Mouse (Mus musculus): ENCODE data around the gene Cib4. TPM values are rescaled to one million over a fixed set of nuclear protein-coding genes. Genes with fewer than 3 reads are reported as not detected.

The Cib4 gene
- polyA plus RNA-seq, 2 experiments from 2014 or later, result not detected

- no peak for ATAC-seq
Observed at GRCm38 (mm10) chr5:30568479-30568878, 22.8 kb upstream of the Cib4 start.

GRCm38 (mm10) chr5:30559986-30560493 is 14.4 kb upstream of the Cib4 start:
- ATAC-seq, result no peak

- ATAC-seq, result no peak
Observed at GRCm38 (mm10) chr5:30559421-30559820, 13.8 kb upstream of the Cib4 start.

- no peak for ATAC-seq
Observed at GRCm38 (mm10) chr5:30556284-30556683, 10.6 kb upstream of the Cib4 start.

GRCm38 (mm10) chr5:30554981-30555380 is 9.3 kb upstream of the Cib4 start:
- ATAC-seq, result no peak

- no peak for ATAC-seq
Observed at GRCm38 (mm10) chr5:30553936-30554335, 8.3 kb upstream of the Cib4 start.

- no peak for ATAC-seq
Observed at GRCm38 (mm10) chr5:30552006-30552405, 6.4 kb upstream of the Cib4 start.

- ATAC-seq, result no peak
Observed at GRCm38 (mm10) chr5:30551022-30551638, 5.5 kb upstream of the Cib4 start.

GRCm38 (mm10) chr5:30550334-30551021 is 4.8 kb upstream of the Cib4 start:
- no peak for ATAC-seq

GRCm38 (mm10) chr5:30548681-30549080 is 3.0 kb upstream of the Cib4 start:
- no peak for ATAC-seq

- no peak for ATAC-seq
Observed at GRCm38 (mm10) chr5:30536051-30536570, 9.5 kb downstream of the Cib4 start.

- ATAC-seq, result no peak
Observed at GRCm38 (mm10) chr5:30534637-30535036, 11.0 kb downstream of the Cib4 start.

GRCm38 (mm10) chr5:30528906-30529305 is 16.7 kb downstream of the Cib4 start:
- no peak for ATAC-seq

GRCm38 (mm10) chr5:30527129-30527528 is 18.5 kb downstream of the Cib4 start:
- no peak for ATAC-seq

GRCm38 (mm10) chr5:30525920-30526836 is 19.5 kb downstream of the Cib4 start:
- no peak for ATAC-seq

- ATAC-seq, result no peak
Observed at GRCm38 (mm10) chr5:30524213-30524612, 21.4 kb downstream of the Cib4 start.

GRCm38 (mm10) chr5:30523131-30523530 is 22.5 kb downstream of the Cib4 start:
- ATAC-seq, result no peak

- no peak for ATAC-seq
Observed at GRCm38 (mm10) chr5:30522406-30522805, 23.2 kb downstream of the Cib4 start.

- ATAC-seq, result no peak
Observed at GRCm38 (mm10) chr5:30520214-30520732, 25.4 kb downstream of the Cib4 start.

GRCm38 (mm10) chr5:30519494-30519893 is 26.1 kb downstream of the Cib4 start:
- no peak for ATAC-seq

- no peak for ATAC-seq
Observed at GRCm38 (mm10) chr5:30518547-30518946, 27.1 kb downstream of the Cib4 start.

- no peak for ATAC-seq
Observed at GRCm38 (mm10) chr5:30518108-30518507, 27.5 kb downstream of the Cib4 start.

GRCm38 (mm10) chr5:30516376-30516775 is 29.3 kb downstream of the Cib4 start:
- no peak for ATAC-seq

All from activated CD4-positive, CD25-positive, alpha-beta regulatory T cell, adult 4 months (primary cell).